Mouse (Mus musculus) liver, adult 2 months (tissue): Measurements from ENCODE around the gene Vopp1.

Experiments
- CTCF ChIP-seq: fragments of 200-500 bp; IDR thresholded peaks from 2 replicates; pipeline ENCODE4 v1.5.1; 2011; ENCODE audit warnings: low read depth, low read length, control low read depth
- POLR2A ChIP-seq: fragments of 200-500 bp; IDR thresholded peaks from 2 replicates; pipeline ENCODE4 v1.6.1; 2011; ENCODE audit warnings: low read length, control low read depth; ENCODE audit not compliant: insufficient read depth; ENCODE audit errors: extremely low read depth

DNA sequence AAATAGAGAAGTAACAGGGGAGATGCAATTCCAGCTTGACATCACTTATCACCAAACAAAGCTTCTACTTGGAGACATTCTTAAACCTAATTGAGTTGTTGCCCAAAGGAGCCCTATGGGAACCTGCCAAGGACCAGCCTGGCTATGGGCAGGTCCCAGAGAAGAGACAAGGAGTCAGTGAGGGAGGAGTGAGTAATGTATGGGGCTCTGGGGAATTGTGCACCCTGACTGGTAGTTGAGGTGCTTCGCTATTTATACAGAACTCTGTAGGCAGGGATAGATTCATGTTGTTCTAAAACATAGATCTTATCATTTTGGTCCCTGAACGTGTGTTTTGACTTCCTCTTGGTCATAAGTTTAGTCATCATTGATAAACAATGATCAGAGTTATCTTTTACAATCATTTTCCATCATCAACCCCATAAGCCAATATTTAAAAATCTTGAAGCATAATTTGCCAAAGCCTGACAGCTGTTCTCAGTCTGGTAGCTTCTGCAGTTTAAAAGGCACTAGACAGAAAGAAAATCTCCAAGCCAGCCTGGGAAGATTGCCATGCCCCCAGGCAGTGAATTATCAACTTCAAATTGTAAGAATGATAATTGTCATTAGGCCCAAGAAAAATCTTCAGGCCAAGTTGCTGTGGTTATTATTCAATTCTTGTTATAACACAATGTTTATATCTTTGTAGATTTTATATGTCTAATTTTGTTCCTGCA is 14.9 kb upstream of the Vopp1 start:
- no peak for TF ChIP-seq POLR2A
- no peak for TF ChIP-seq CTCF
